Mouse (Mus musculus): ENCODE results near the gene Gpi1. TPM values are rescaled to one million over a fixed set of nuclear protein-coding genes. Genes with fewer than 3 reads are reported as not detected.

The Gpi1 gene
- polyA plus RNA-seq, 1 experiment from 2014 or later = 824 TPM

- no peak for ATAC-seq (replicated peaks; ENCODE audit: insufficient number of reproducible peaks, low FRiP score, low TSS enrichment)
- H3K9me3 ChIP-seq (replicated peaks; ENCODE audit: control insufficient read depth, low read length) = no peaks in the 10 kb centered on the region
- 0 out of 2 replicates have a peak overlapping the region, but pooled peaks have one; percentile 8 for H3K4me3 ChIP-seq (ENCODE audit: low read depth, low read length)
- H3K9ac ChIP-seq (ENCODE audit: low read depth, low read length) = peak overlapping the region; percentile 17; the same call in 1 of the 2 replicates
- peaks cover 64% of the 10 kb centered on the region for H3K36me3 ChIP-seq (ENCODE audit: control insufficient read depth, insufficient read depth, low read length)
- no peak overlapping the region for H3K27ac ChIP-seq (ENCODE audit: low read depth, low read length)
- WGBS (ENCODE audit: insufficient replicate concordance) = 78% methylated on average over 8 of the region's 8 CpGs
- H3K4me1 ChIP-seq (ENCODE audit: control insufficient read depth, insufficient read depth, low read length) = peaks cover 41% of the 10 kb centered on the region
- no peaks in the 10 kb centered on the region for H3K27me3 ChIP-seq (ENCODE audit: control insufficient read depth, insufficient read depth, low read length)
- H3K4me2 ChIP-seq = peak overlapping the region; percentile 38
Measured at GRCm38 (mm10) chr7:34226086-34226485, 4.0 kb downstream of the Gpi1 start.

- no peak overlapping the region for H3K27ac ChIP-seq (ENCODE audit: low read depth, low read length)
- H3K9ac ChIP-seq (ENCODE audit: low read depth, low read length) = no peak overlapping the region
- 89% methylated on average over 6 of the region's 6 CpGs for WGBS (ENCODE audit: insufficient replicate concordance)
- no peak overlapping the region for H3K4me2 ChIP-seq
- no peak overlapping the region for H3K4me3 ChIP-seq (ENCODE audit: low read depth, low read length)
- no peak for ATAC-seq (replicated peaks; ENCODE audit: insufficient number of reproducible peaks, low FRiP score, low TSS enrichment)
- H3K9me3 ChIP-seq (replicated peaks; ENCODE audit: control insufficient read depth, low read length) = no peaks in the 10 kb centered on the region
- no peaks in the 10 kb centered on the region for H3K27me3 ChIP-seq (ENCODE audit: control insufficient read depth, insufficient read depth, low read length)
- peaks cover 74% of the 10 kb centered on the region for H3K36me3 ChIP-seq (ENCODE audit: control insufficient read depth, insufficient read depth, low read length)
- H3K4me1 ChIP-seq (ENCODE audit: control insufficient read depth, insufficient read depth, low read length) = peaks cover 37% of the 10 kb centered on the region
Measured at GRCm38 (mm10) chr7:34224308-34224707, 5.8 kb downstream of the Gpi1 start.

GRCm38 (mm10) chr7:34222340-34222739 lies 7.8 kb downstream of the Gpi1 start:
- 92% methylated on average over 10 of the region's 10 CpGs for WGBS (ENCODE audit: insufficient replicate concordance)
- ATAC-seq (replicated peaks; ENCODE audit: insufficient number of reproducible peaks, low FRiP score, low TSS enrichment) = no peak
- Histone ChIP-seq H3K27ac (ENCODE audit: low read depth, low read length) (no peak overlapping the region), H3K36me3 (ENCODE audit: control insufficient read depth, insufficient read depth, low read length) (peaks cover 78% of the 10 kb centered on the region), H3K4me1 (ENCODE audit: control insufficient read depth, insufficient read depth, low read length) (peaks cover 18% of the 10 kb centered on the region), H3K4me2 (no peak overlapping the region), H3K27me3 (ENCODE audit: control insufficient read depth, insufficient read depth, low read length) (no peaks in the 10 kb centered on the region), H3K9me3 (replicated peaks; ENCODE audit: control insufficient read depth, low read length) (no peaks in the 10 kb centered on the region), H3K9ac (ENCODE audit: low read depth, low read length) (no peak overlapping the region), H3K4me3 (ENCODE audit: low read depth, low read length) (no peak overlapping the region)

- no peak overlapping the region for H3K4me3 ChIP-seq (ENCODE audit: low read depth, low read length)
- no peak overlapping the region for H3K9ac ChIP-seq (ENCODE audit: low read depth, low read length)
- H3K36me3 ChIP-seq (ENCODE audit: control insufficient read depth, insufficient read depth, low read length) = peaks cover 75% of the 10 kb centered on the region
- WGBS (ENCODE audit: insufficient replicate concordance) = 83% methylated on average over 9 of the region's 9 CpGs
- H3K27ac ChIP-seq (ENCODE audit: low read depth, low read length) = no peak overlapping the region
- H3K4me2 ChIP-seq = no peak overlapping the region
- H3K27me3 ChIP-seq (ENCODE audit: control insufficient read depth, insufficient read depth, low read length) = no peaks in the 10 kb centered on the region
- peaks cover 14% of the 10 kb centered on the region for H3K4me1 ChIP-seq (ENCODE audit: control insufficient read depth, insufficient read depth, low read length)
- ATAC-seq (replicated peaks; ENCODE audit: insufficient number of reproducible peaks, low FRiP score, low TSS enrichment) = no peak
- no peaks in the 10 kb centered on the region for H3K9me3 ChIP-seq (replicated peaks; ENCODE audit: control insufficient read depth, low read length)
Measured at GRCm38 (mm10) chr7:34221594-34222250, 8.4 kb downstream of the Gpi1 start.

GRCm38 (mm10) chr7:34218496-34218895 lies 11.6 kb downstream of the Gpi1 start:
- Histone ChIP-seq H3K4me3 (ENCODE audit: low read depth, low read length) (no peak overlapping the region), H3K4me1 (ENCODE audit: control insufficient read depth, insufficient read depth, low read length) (no peaks in the 10 kb centered on the region), H3K4me2 (no peak overlapping the region), H3K9me3 (replicated peaks; ENCODE audit: control insufficient read depth, low read length) (no peaks in the 10 kb centered on the region), H3K9ac (ENCODE audit: low read depth, low read length) (no peak overlapping the region), H3K27me3 (ENCODE audit: control insufficient read depth, insufficient read depth, low read length) (no peaks in the 10 kb centered on the region), H3K27ac (ENCODE audit: low read depth, low read length) (no peak overlapping the region), H3K36me3 (ENCODE audit: control insufficient read depth, insufficient read depth, low read length) (peaks cover 78% of the 10 kb centered on the region)
- no peak for ATAC-seq (replicated peaks; ENCODE audit: insufficient number of reproducible peaks, low FRiP score, low TSS enrichment)
- WGBS (ENCODE audit: insufficient replicate concordance) = 71% methylated on average over 1 of the region's 1 CpGs

GRCm38 (mm10) chr7:34216474-34216873 lies 13.7 kb downstream of the Gpi1 start:
- peaks cover 69% of the 10 kb centered on the region for H3K36me3 ChIP-seq (ENCODE audit: control insufficient read depth, insufficient read depth, low read length)
- H3K9ac ChIP-seq (ENCODE audit: low read depth, low read length) = no peak overlapping the region
- no peaks in the 10 kb centered on the region for H3K9me3 ChIP-seq (replicated peaks; ENCODE audit: control insufficient read depth, low read length)
- no peaks in the 10 kb centered on the region for H3K4me1 ChIP-seq (ENCODE audit: control insufficient read depth, insufficient read depth, low read length)
- no peak for ATAC-seq (replicated peaks; ENCODE audit: insufficient number of reproducible peaks, low FRiP score, low TSS enrichment)
- H3K27ac ChIP-seq (ENCODE audit: low read depth, low read length) = no peak overlapping the region
- no peak overlapping the region for H3K4me2 ChIP-seq
- H3K27me3 ChIP-seq (ENCODE audit: control insufficient read depth, insufficient read depth, low read length) = no peaks in the 10 kb centered on the region
- 87% methylated on average over 10 of the region's 10 CpGs for WGBS (ENCODE audit: insufficient replicate concordance)
- H3K4me3 ChIP-seq (ENCODE audit: low read depth, low read length) = no peak overlapping the region

- H3K27ac ChIP-seq (ENCODE audit: low read depth, low read length) = no peak overlapping the region
- no peaks in the 10 kb centered on the region for H3K4me1 ChIP-seq (ENCODE audit: control insufficient read depth, insufficient read depth, low read length)
- H3K9me3 ChIP-seq (replicated peaks; ENCODE audit: control insufficient read depth, low read length) = no peaks in the 10 kb centered on the region
- H3K9ac ChIP-seq (ENCODE audit: low read depth, low read length) = no peak overlapping the region
- H3K4me2 ChIP-seq = no peak overlapping the region
- no peak overlapping the region for H3K4me3 ChIP-seq (ENCODE audit: low read depth, low read length)
- H3K27me3 ChIP-seq (ENCODE audit: control insufficient read depth, insufficient read depth, low read length) = no peaks in the 10 kb centered on the region
- no peak for ATAC-seq (replicated peaks; ENCODE audit: insufficient number of reproducible peaks, low FRiP score, low TSS enrichment)
- WGBS (ENCODE audit: insufficient replicate concordance) = 87% methylated on average over 9 of the region's 9 CpGs
- H3K36me3 ChIP-seq (ENCODE audit: control insufficient read depth, insufficient read depth, low read length) = peaks cover 73% of the 10 kb centered on the region
Measured at GRCm38 (mm10) chr7:34215481-34215880, 14.7 kb downstream of the Gpi1 start.

- ATAC-seq (replicated peaks; ENCODE audit: insufficient number of reproducible peaks, low FRiP score, low TSS enrichment) = no peak
- Histone ChIP-seq H3K9me3 (replicated peaks; ENCODE audit: control insufficient read depth, low read length) (no peaks in the 10 kb centered on the region), H3K4me1 (ENCODE audit: control insufficient read depth, insufficient read depth, low read length) (no peaks in the 10 kb centered on the region), H3K27ac (ENCODE audit: low read depth, low read length) (no peak overlapping the region), H3K36me3 (ENCODE audit: control insufficient read depth, insufficient read depth, low read length) (peaks cover 72% of the 10 kb centered on the region), H3K4me2 (no peak overlapping the region), H3K27me3 (ENCODE audit: control insufficient read depth, insufficient read depth, low read length) (no peaks in the 10 kb centered on the region), H3K9ac (ENCODE audit: low read depth, low read length) (no peak overlapping the region), H3K4me3 (ENCODE audit: low read depth, low read length) (no peak overlapping the region)
- 90% methylated on average over 8 of the region's 8 CpGs for WGBS (ENCODE audit: insufficient replicate concordance)
Measured at GRCm38 (mm10) chr7:34214644-34215043, 15.5 kb downstream of the Gpi1 start.

- no peak overlapping the region for H3K27ac ChIP-seq (ENCODE audit: low read depth, low read length)
- H3K9ac ChIP-seq (ENCODE audit: low read depth, low read length) = no peak overlapping the region
- 90% methylated on average over 7 of the region's 7 CpGs for WGBS (ENCODE audit: insufficient replicate concordance)
- no peak for ATAC-seq (replicated peaks; ENCODE audit: insufficient number of reproducible peaks, low FRiP score, low TSS enrichment)
- no peak overlapping the region for H3K4me3 ChIP-seq (ENCODE audit: low read depth, low read length)
- H3K27me3 ChIP-seq (ENCODE audit: control insufficient read depth, insufficient read depth, low read length) = no peaks in the 10 kb centered on the region
- peaks cover 77% of the 10 kb centered on the region for H3K36me3 ChIP-seq (ENCODE audit: control insufficient read depth, insufficient read depth, low read length)
- no peak overlapping the region for H3K4me2 ChIP-seq
- no peaks in the 10 kb centered on the region for H3K4me1 ChIP-seq (ENCODE audit: control insufficient read depth, insufficient read depth, low read length)
- no peaks in the 10 kb centered on the region for H3K9me3 ChIP-seq (replicated peaks; ENCODE audit: control insufficient read depth, low read length)
Measured at GRCm38 (mm10) chr7:34213281-34213680, 16.9 kb downstream of the Gpi1 start.

Data from heart, embryonic 11.5 days (tissue).